Mouse (Mus musculus): Measurements from ENCODE around the gene Ccdc187.

- TF ChIP-seq GATA1 (IDR thresholded peaks at IDR 0.05; ENCODE audit: borderline replicate concordance, low read length), result no peak
- TF ChIP-seq FLI1 (IDR thresholded peaks at IDR 0.05; ENCODE audit: low read length), result no peak
Measured at GRCm38 (mm10) chr2:26327852-26328251, 33.5 kb upstream of the Ccdc187 start.

Data from megakaryocyte, embryonic 14.5 days (primary cell).